Mouse (Mus musculus) MEL (cell line): ENCODE data around the gene Akap13. TPM values are rescaled to one million over a fixed set of nuclear protein-coding genes. Genes with fewer than 3 reads are reported as not detected.

Source experiments
- DNase-seq: peaks from one replicate; pipeline ENCODE4 v3.0.0; 2011; ENCODE audit warnings: low read depth, low spot score
- H3K27ac ChIP-seq: 2 replicates; pipeline ENCODE4 v1.5.1; 2012; ENCODE audit warnings: low read depth, mild to moderate bottlenecking, control low read depth, low read length, moderate library complexity; ENCODE audit not compliant: control insufficient read depth
- H3K27me3 ChIP-seq, 2 experiments: fragments of 150-350 bp in 1 of 2; sonication (generic) in 1 of 2; 2 replicates each; pipeline ENCODE4 v1.6.1; 2012; ENCODE audit warnings: low read length in 2 of 2, mild to moderate bottlenecking in 2 of 2, improper control_type of control experiment in 1 of 2, moderate library complexity in 1 of 2; ENCODE audit not compliant: insufficient read depth in 2 of 2, control insufficient read depth in 1 of 2
- H3K36me3 ChIP-seq, 2 experiments: 2 replicates each; pipeline ENCODE4 v1.6.1; 2012 to 2014; ENCODE audit warnings: low read length in 2 of 2, improper control_type of control experiment in 1 of 2, inconsistent platforms in 1 of 2, mild to moderate bottlenecking in 1 of 2; ENCODE audit not compliant: insufficient read depth in 2 of 2, control insufficient read depth in 1 of 2
- H3K4me1 ChIP-seq, 2 experiments: fragments of 150-350 bp in 1 of 2; sonication (generic) in 1 of 2; 2 replicates each; pipeline ENCODE4 v1.6.1; 2012; ENCODE audit warnings: low read length in 2 of 2, improper control_type of control experiment in 1 of 2, mild to moderate bottlenecking in 1 of 2; ENCODE audit not compliant: insufficient read depth in 2 of 2, control insufficient read depth in 1 of 2
- H3K4me3 ChIP-seq, 2 experiments: fragments of 150-350 bp in 1 of 2; sonication (generic) in 1 of 2; 2 replicates each; pipeline ENCODE4 v1.5.1; 2012; ENCODE audit warnings: low read depth in 2 of 2, low read length in 2 of 2, mild to moderate bottlenecking in 2 of 2, moderate library complexity in 2 of 2, control low read depth in 1 of 2, improper control_type of control experiment in 1 of 2; ENCODE audit not compliant: control insufficient read depth in 1 of 2, insufficient read depth in 1 of 2
- H3K79me2 ChIP-seq: 2 replicates; pipeline ENCODE4 v1.6.1; 2012; ENCODE audit warnings: mild to moderate bottlenecking, low read length, moderate library complexity; ENCODE audit not compliant: control insufficient read depth, poor library complexity, insufficient read depth
- H3K9ac ChIP-seq: 2 replicates; pipeline ENCODE4 v1.6.1; 2012; ENCODE audit warnings: low read depth, mild to moderate bottlenecking, control low read depth, low read length, moderate library complexity; ENCODE audit not compliant: control insufficient read depth, poor library complexity, severe bottlenecking
- H3K9me3 ChIP-seq: fragments of 150-350 bp; sonication (generic); replicated peaks from 2 replicates; pipeline ENCODE4 v1.6.1; 2012; ENCODE audit warnings: mild to moderate bottlenecking, low read length, improper control_type of control experiment, moderate library complexity; ENCODE audit not compliant: insufficient read depth
- E2F4 ChIP-seq: IDR thresholded peaks from 2 replicates; pipeline ENCODE4 v1.6.1; 2011; ENCODE audit warnings: low read depth, low read length, improper control_type of control experiment, borderline replicate concordance
- ELF1 ChIP-seq: IDR thresholded peaks from 2 replicates; pipeline ENCODE4 v1.6.1; 2014; ENCODE audit warnings: low read depth, mild to moderate bottlenecking, inconsistent platforms, low read length, improper control_type of control experiment, moderate library complexity
- GABPA ChIP-seq: IDR thresholded peaks from 2 replicates; pipeline ENCODE4 v1.6.1; 2012; ENCODE audit warnings: low read depth, mild to moderate bottlenecking, inconsistent platforms, low read length, improper control_type of control experiment, moderate library complexity
- KAT2A ChIP-seq: conservative IDR thresholded peaks from 2 replicates; pipeline ENCODE4 v1.6.1; 2012; ENCODE audit warnings: low read depth, low read length, improper control_type of control experiment, inconsistent platforms
- MAFK ChIP-seq: IDR thresholded peaks from 2 replicates; pipeline ENCODE4 v1.6.1; 2011; ENCODE audit warnings: low read depth, mild to moderate bottlenecking, low read length, improper control_type of control experiment, borderline replicate concordance
- MEF2A ChIP-seq: IDR thresholded peaks from 2 replicates; pipeline ENCODE4 v1.6.1; 2014; ENCODE audit warnings: low read depth, mild to moderate bottlenecking, inconsistent platforms, low read length, improper control_type of control experiment; ENCODE audit not compliant: poor library complexity, insufficient replicate concordance, severe bottlenecking; ENCODE audit errors: extremely low read depth
- MYB ChIP-seq: IDR thresholded peaks from 2 replicates; pipeline ENCODE4 v1.6.1; 2011; ENCODE audit warnings: mild to moderate bottlenecking, low read depth, low read length, improper control_type of control experiment
- NRF1 ChIP-seq: IDR thresholded peaks from 2 replicates; pipeline ENCODE4 v1.6.1; 2014; ENCODE audit warnings: low read depth, mild to moderate bottlenecking, inconsistent platforms, low read length, improper control_type of control experiment, moderate library complexity; ENCODE audit not compliant: poor library complexity, insufficient read depth, severe bottlenecking
- RAD21 ChIP-seq: IDR thresholded peaks from 2 replicates; pipeline ENCODE4 v1.6.1; 2011; ENCODE audit warnings: mild to moderate bottlenecking, low read depth, low read length, improper control_type of control experiment
- SIN3A ChIP-seq: IDR thresholded peaks from 2 replicates; pipeline ENCODE4 v1.6.1; 2012; ENCODE audit warnings: low read length, improper control_type of control experiment, inconsistent platforms
- SMC3 ChIP-seq: IDR thresholded peaks from 2 replicates; pipeline ENCODE4 v1.6.1; 2011; ENCODE audit warnings: low read depth, low read length, improper control_type of control experiment
- ZKSCAN1 ChIP-seq: IDR thresholded peaks from 2 replicates; pipeline ENCODE4 v1.6.1; 2012; ENCODE audit warnings: low read depth, mild to moderate bottlenecking, inconsistent platforms, low read length, improper control_type of control experiment, moderate library complexity
- ZMIZ1 ChIP-seq: IDR thresholded peaks from 2 replicates; pipeline ENCODE4 v1.6.1; 2012; ENCODE audit warnings: low read depth, mild to moderate bottlenecking, inconsistent platforms, low read length, improper control_type of control experiment, moderate library complexity
- polyA plus RNA-seq, 2 experiments: library from polyadenylated mRNA; stranded (reverse) in 1 of 2; unstranded in 1 of 2; fragments of >175 nt in 1 of 2; fragments of >200 nt in 1 of 2; gene quantifications; 2 replicates each; pipeline versions ENCODE4 v1.2.1 to v1.2.4; 2012; ENCODE audit warnings: low replicate concordance in 2 of 2, low read depth in 1 of 2; ENCODE audit not compliant: insufficient read length in 2 of 2, insufficient read depth in 1 of 2, missing spikeins in 1 of 2
- total RNA-seq: library from RNA; depleted of rRNA; stranded (reverse); fragments of 300-350 nt; gene quantifications from 2 replicates; pipeline ENCODE4 v1.2.3, GENCODE M21; 2012

The Akap13 gene
- total and polyA plus RNA-seq, 3 experiments, result 4.1 to 4.5 TPM; not detected in 1

- Histone ChIP-seq H3K9ac (no peak overlapping the region), H3K9me3 (no peaks in the 10 kb centered on the region), H3K4me3 (no peak overlapping the region), H3K79me2 (no peaks in the 10 kb centered on the region), H3K4me1 (peaks cover 0 to 3% of the 10 kb centered on the region in 2 experiments; a peak in 1 of 4 replicates), H3K27me3 (no peaks in the 10 kb centered on the region), H3K27ac (no peak overlapping the region), H3K36me3 (no peaks in the 10 kb centered on the region; a peak in 1 of 4 replicates)
- no peak for TF ChIP-seq ELF1
- no peak for TF ChIP-seq KAT2A
- TF ChIP-seq SMC3, result no peak
- no peak for TF ChIP-seq MAFK
- no peak for TF ChIP-seq SIN3A
- TF ChIP-seq MEF2A, result no peak
- TF ChIP-seq ZMIZ1, result no peak
- no peak for TF ChIP-seq RAD21
- TF ChIP-seq GABPA, result no peak
- DNase-seq, result no peak
These were observed 193.6 kb downstream of the Akap13 start for GRCm38 (mm10) chr7:75648961-75649360.

- Histone ChIP-seq H3K27me3 (no peaks in the 10 kb centered on the region), H3K36me3 (no peaks in the 10 kb centered on the region; a peak in 2 of 4 replicates), H3K79me2 (no peaks in the 10 kb centered on the region), H3K9ac (no peak overlapping the region), H3K4me1 (peaks cover 0 to 5% of the 10 kb centered on the region in 2 experiments; a peak in 3 of 4 replicates), H3K27ac (no peak overlapping the region), H3K4me3 (no peak overlapping the region), H3K9me3 (no peaks in the 10 kb centered on the region)
- no peak for TF ChIP-seq E2F4
- DNase-seq, result no peak
These were observed 194.6 kb downstream of the Akap13 start for GRCm38 (mm10) chr7:75649966-75650365.

DNA sequence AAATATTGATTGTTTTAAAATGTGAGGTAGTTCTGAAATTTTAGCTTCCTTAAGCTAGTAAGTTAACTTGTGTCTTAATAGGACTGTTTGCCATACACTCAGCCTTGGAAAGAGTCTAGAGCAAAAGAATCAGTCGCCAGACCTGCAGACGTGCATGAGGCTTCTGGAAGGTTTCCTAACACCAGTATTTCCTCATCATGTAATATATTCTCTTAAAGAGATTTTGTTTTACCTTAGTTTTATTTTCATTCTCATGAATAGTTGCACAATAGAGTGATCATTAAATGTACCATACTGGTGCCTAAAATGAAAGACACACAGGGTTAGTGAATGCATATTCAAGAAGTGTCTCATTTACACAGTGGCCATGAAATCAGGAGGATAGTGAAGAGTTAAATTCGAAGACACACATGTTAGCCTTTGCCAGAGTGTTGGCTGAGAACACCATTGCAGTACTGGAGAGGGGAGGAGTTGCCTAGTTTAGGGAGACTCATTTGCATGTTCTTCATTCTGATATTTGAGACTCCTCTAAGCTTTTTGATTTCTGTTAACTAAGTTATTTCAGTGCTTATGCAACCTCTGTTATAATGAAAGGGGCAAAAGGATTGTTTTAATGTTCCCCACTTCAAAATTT lies 198.5 kb downstream of the Akap13 start:
- TF ChIP-seq MYB (no peak), E2F4 (no peak), NRF1 (no peak), ZKSCAN1 (no peak)
- Histone ChIP-seq H3K27me3 (no peaks in the 10 kb centered on the region), H3K4me1 (peaks cover 0 to 5% of the 10 kb centered on the region in 2 experiments; a peak in 3 of 4 replicates), H3K27ac (no peak overlapping the region), H3K79me2 (no peaks in the 10 kb centered on the region), H3K9me3 (no peaks in the 10 kb centered on the region), H3K9ac (no peak overlapping the region), H3K4me3 (no peak overlapping the region), H3K36me3 (peaks cover 0 to 3% of the 10 kb centered on the region in 2 experiments; a peak in 2 of 4 replicates)
- peak; percentile 59 for DNase-seq
